Mouse (Mus musculus): ENCODE results near the gene Klf8. TPM values are rescaled to one million over a fixed set of nuclear protein-coding genes. Genes with fewer than 3 reads are reported as not detected.

The Klf8 gene
- polyA plus RNA-seq, 1 experiment = 1.00 TPM

- DNase-seq = no peak
- WGBS = 67% methylated on average over 5 of the region's 5 CpGs
Measured at GRCm38 (mm10) chrX:153433659-153434293, 196.5 kb downstream of the Klf8 start.

DNA sequence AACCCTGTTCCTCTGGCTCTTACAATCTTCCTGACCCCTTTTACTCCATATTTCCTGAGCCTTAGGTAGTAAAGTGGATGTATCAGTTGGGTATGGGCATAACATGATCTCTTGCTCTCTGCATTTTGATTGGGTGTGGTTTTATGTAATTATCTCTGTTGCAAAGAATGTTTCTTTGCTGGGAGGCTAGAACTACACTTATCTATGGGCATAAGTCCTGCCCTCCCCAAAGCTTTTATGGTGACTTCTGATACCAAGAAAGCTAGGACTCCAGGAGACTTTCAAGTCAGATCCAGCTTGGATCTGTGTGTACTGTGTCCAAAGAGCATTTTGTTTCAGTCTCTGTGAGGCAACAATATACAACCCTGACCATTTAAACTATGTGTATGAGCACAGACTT, 202.3 kb downstream of the Klf8 start:
- Histone ChIP-seq H3K27ac (ENCODE audit: control insufficient read depth, insufficient read depth, low read length) (no peak overlapping the region), H3K4me3 (ENCODE audit: control insufficient read depth, insufficient read depth, low read length) (no peak overlapping the region), H3K36me3 (ENCODE audit: control insufficient read depth, insufficient read depth, low read length) (no peaks in the 10 kb centered on the region), H3K27me3 (ENCODE audit: control insufficient read depth, insufficient read depth, low read length) (no peaks in the 10 kb centered on the region), H3K4me1 (replicated peaks; ENCODE audit: control insufficient read depth, insufficient read depth, low read length) (no peaks in the 10 kb centered on the region)
- DNase-seq = no peak
- TF ChIP-seq POLR2A (IDR thresholded peaks at IDR 0.05; ENCODE audit: control insufficient read depth, extremely low read depth, insufficient read depth, low read length, poor library complexity) (no peak), CTCF (IDR thresholded peaks at IDR 0.05; ENCODE audit: borderline replicate concordance, control insufficient read depth, extremely low read depth, insufficient read depth, low read length, poor library complexity) (no peak)

More at GRCm38 (mm10) chrX:153433659-153434293, 196.5 kb downstream of the Klf8 start:
- no peak for TF ChIP-seq POLR2A (IDR thresholded peaks at IDR 0.05; ENCODE audit: control insufficient read depth, extremely low read depth, insufficient read depth, low read length, poor library complexity)
- Histone ChIP-seq H3K36me3 (ENCODE audit: control insufficient read depth, insufficient read depth, low read length) (no peaks in the 10 kb centered on the region), H3K4me1 (replicated peaks; ENCODE audit: control insufficient read depth, insufficient read depth, low read length) (no peaks in the 10 kb centered on the region), H3K27ac (ENCODE audit: control insufficient read depth, insufficient read depth, low read length) (no peak overlapping the region), H3K4me3 (ENCODE audit: control insufficient read depth, insufficient read depth, low read length) (no peak overlapping the region), H3K27me3 (ENCODE audit: control insufficient read depth, insufficient read depth, low read length) (no peaks in the 10 kb centered on the region)

GRCm38 (mm10) chrX:153440018-153440417, 202.8 kb downstream of the Klf8 start:
- Histone ChIP-seq H3K27me3 (ENCODE audit: control insufficient read depth, insufficient read depth, low read length) (no peaks in the 10 kb centered on the region), H3K36me3 (ENCODE audit: control insufficient read depth, insufficient read depth, low read length) (no peaks in the 10 kb centered on the region), H3K4me1 (replicated peaks; ENCODE audit: control insufficient read depth, insufficient read depth, low read length) (no peaks in the 10 kb centered on the region), H3K4me3 (ENCODE audit: control insufficient read depth, insufficient read depth, low read length) (no peak overlapping the region), H3K27ac (ENCODE audit: control insufficient read depth, insufficient read depth, low read length) (no peak overlapping the region)
- no peak for DNase-seq
- no peak for TF ChIP-seq POLR2A (IDR thresholded peaks at IDR 0.05; ENCODE audit: control insufficient read depth, extremely low read depth, insufficient read depth, low read length, poor library complexity)
- no peak for TF ChIP-seq CTCF (IDR thresholded peaks at IDR 0.05; ENCODE audit: borderline replicate concordance, control insufficient read depth, extremely low read depth, insufficient read depth, low read length, poor library complexity)
- WGBS = 90% methylated on average over 3 of the region's 3 CpGs

Other genes with a start within 250 kb of the Klf8 start
- not detected in 2 replicates for gene Usp51, start 231.0 kb upstream of the Klf8 start, polyA plus RNA-seq (2012; rRNA removed)
- gene Mageh1, start 199.9 kb upstream of the Klf8 start, polyA plus RNA-seq (2012; rRNA removed) = 0.94 and 1.1 TPM in 2 replicates
- gene Foxr2, start 118.7 kb upstream of the Klf8 start, polyA plus RNA-seq (2012; rRNA removed) = not detected in 2 replicates
- 6.0 and 6.7 TPM in 2 replicates for gene Rragb, start 97.5 kb upstream of the Klf8 start, polyA plus RNA-seq (2012; rRNA removed)